Mouse (Mus musculus): ENCODE measurements around the gene Oaz1. TPM values are rescaled to one million over a fixed set of nuclear protein-coding genes. Genes with fewer than 3 reads are reported as not detected.

The Oaz1 gene
- polyA plus RNA-seq (2015; fragmentation: Nextera tagmentation; extraction: Ambion mirVana) = 1,393 and 1,601 TPM in 2 replicates

DNA sequence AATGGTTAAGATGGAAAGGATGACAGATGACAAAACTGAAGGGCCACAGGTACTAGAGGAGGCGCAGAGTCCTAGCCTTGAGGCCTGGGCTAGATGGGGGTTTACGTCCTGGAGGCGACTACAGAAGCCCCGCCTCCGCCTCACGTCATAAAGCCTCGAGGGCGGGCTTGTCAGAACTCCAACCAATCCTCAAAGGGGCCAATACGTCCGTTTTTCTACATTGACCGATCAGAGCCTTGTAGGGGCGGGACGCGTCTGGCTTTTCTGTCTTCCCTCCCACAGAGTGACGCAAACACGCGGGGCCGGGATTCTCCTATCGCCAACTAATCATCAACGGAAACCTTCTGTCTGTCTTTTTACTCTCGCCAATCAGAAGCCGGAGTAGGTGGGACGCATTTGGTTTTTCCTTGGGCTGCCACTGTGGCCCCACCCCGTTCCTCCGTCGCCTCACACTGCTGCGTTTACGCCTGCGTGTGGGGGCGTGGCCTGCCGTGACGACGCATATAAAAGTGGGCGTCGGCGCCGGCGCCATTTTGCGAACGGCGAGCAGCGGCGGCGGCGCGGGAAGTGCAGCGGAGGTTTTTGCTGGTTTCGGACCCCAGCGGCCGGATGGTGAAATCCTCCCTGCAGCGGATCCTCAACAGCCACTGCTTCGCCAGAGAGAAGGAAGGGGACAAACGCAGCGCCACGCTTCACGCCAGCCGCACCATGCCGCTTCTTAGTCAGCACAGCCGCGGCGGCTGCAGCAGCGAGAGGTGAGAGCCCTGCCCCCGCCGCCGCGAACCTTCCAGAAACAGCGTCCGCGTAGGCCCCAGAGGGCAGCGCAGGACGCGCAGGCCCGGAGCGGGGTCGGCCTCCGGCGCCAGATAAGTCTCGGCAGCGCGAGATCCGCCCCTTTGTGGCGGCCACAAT lies at the start of gene Oaz1:
Gene Oaz1, plus strand, starts transcription at position 506 of the 912 bp plus-strand sequence.
- under 1% methylated on average over 80 of the region's 82 CpGs for WGBS
- H3K9me3 ChIP-seq = no peaks in the 10 kb centered on the region
- peak within 1 kb of the TSS; percentile 87 for H3K4me2 ChIP-seq (replicated peaks)
- ATAC-seq = peak; percentile 98
- peak within 1 kb of the TSS; percentile 78 for H3K9ac ChIP-seq
- H3K36me3 ChIP-seq = peaks cover 10% of the 10 kb centered on the region
- peak within 1 kb of the TSS; percentile 81 for H3K27ac ChIP-seq
- H3K4me3 ChIP-seq (replicated peaks) = peak within 1 kb of the TSS; percentile 62
- no peaks in the 10 kb centered on the region for H3K27me3 ChIP-seq (replicated peaks)
- peaks cover 34% of the 10 kb centered on the region for H3K4me1 ChIP-seq (replicated peaks)

DNA sequence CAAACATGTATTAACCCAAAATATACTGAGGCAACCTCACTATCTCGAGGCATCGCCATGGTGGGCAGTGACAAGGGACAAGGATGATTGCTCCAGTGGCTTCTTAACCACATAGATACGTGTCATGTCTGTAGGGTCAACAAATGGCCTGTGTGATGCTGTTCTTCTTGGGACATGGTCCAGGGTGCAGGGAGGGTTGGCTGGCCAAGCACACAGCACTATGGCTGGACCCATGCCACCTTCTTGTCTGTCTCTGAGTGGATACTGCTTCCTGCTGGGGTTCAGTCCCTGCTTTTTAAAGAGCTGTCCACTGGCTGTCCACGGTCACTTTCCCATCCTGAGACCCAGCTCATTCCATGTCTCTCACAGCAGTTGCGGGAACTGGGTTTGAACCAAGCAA lies 49.3 kb upstream of the Oaz1 start:
- Histone ChIP-seq H3K4me3 (replicated peaks) (no peak overlapping the region), H3K27me3 (replicated peaks) (no peaks in the 10 kb centered on the region), H3K27ac (no peak overlapping the region), H3K4me2 (replicated peaks) (no peak overlapping the region), H3K9me3 (no peaks in the 10 kb centered on the region), H3K36me3 (peaks cover 62% of the 10 kb centered on the region), H3K4me1 (replicated peaks) (peaks cover 8% of the 10 kb centered on the region; the same call in 1 of the 2 replicates), H3K9ac (no peak overlapping the region)
- no peak for ATAC-seq
- WGBS = 95% methylated on average over 5 of the region's 5 CpGs

DNA sequence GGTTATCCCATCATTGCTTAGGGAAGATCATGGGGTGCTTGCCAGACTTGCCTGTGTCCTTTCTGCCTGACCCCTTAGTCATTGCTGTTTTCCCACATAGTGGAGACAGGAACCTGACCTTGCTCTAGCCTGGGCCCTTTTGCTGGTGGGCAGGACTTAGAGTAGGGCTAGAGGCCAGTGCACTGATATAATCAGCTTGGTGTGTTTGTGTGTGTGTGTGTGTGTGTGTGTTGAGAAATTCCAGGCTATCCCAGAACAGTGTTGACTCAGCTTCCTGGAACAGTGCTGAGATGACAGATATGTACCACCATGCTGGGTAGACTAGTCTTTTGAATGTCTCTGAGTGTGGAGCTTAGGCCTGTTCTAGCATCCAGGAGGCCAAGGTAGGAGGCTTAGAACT lies 46.9 kb upstream of the Oaz1 start:
- Histone ChIP-seq H3K27ac (no peak overlapping the region), H3K4me1 (replicated peaks) (no peaks in the 10 kb centered on the region), H3K27me3 (replicated peaks) (no peaks in the 10 kb centered on the region), H3K9ac (no peak overlapping the region), H3K4me3 (replicated peaks) (no peak overlapping the region), H3K36me3 (peaks cover 66% of the 10 kb centered on the region), H3K9me3 (no peaks in the 10 kb centered on the region), H3K4me2 (replicated peaks) (no peak overlapping the region)
- ATAC-seq = no peak

DNA sequence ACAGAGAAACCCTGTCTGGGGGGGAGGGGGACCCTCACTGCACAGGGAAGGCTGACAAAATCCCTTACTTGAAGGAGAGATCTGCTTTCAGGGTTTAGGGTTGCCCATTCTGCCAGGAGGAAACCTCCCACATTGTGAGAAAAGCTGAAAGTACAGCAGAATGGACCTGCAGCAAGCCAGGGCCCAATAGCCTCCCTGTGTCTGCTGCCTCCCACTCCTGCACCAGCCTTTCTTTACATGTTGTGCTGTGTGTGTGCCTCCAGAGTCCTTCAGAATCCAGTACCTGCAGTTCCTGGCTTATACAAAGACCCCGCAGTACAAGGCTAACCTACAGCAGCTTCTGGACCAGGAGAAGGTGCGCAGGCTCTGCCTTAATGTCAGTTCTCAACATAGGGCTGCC lies 42.2 kb upstream of the Oaz1 start:
- Histone ChIP-seq H3K4me2 (replicated peaks) (no peak overlapping the region), H3K9me3 (no peaks in the 10 kb centered on the region), H3K36me3 (peaks cover 64% of the 10 kb centered on the region), H3K27me3 (replicated peaks) (no peaks in the 10 kb centered on the region), H3K9ac (no peak overlapping the region), H3K4me1 (replicated peaks) (no peaks in the 10 kb centered on the region), H3K27ac (no peak overlapping the region), H3K4me3 (replicated peaks) (no peak overlapping the region)
- 99% methylated on average over 2 of the region's 2 CpGs for WGBS
- ATAC-seq = no peak

DNA sequence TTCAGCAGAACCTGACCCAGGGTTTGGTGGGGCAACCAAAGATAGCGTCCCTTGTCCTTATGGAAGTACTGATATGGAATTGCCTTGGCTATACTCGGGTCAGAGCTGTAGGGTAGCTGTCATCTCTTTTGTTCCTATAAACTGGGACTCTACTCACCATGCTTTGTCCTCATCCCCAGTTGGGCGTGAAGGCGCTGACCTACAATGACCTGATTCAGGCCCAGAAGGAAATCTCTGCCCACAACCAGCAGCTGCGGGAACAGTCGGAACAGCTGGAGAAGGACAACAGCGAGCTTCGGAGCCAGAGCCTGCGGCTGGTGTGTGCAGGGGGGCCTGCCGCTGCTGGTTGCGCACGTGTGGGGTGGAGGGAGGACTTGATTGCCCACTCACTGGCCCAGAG lies 41.6 kb upstream of the Oaz1 start:
- H3K4me1 ChIP-seq (replicated peaks) = no peaks in the 10 kb centered on the region
- no peak overlapping the region for H3K4me3 ChIP-seq (replicated peaks)
- ATAC-seq = no peak
- H3K9me3 ChIP-seq = no peaks in the 10 kb centered on the region
- H3K27me3 ChIP-seq (replicated peaks) = no peaks in the 10 kb centered on the region
- H3K27ac ChIP-seq = no peak overlapping the region
- 88% methylated on average over 12 of the region's 12 CpGs for WGBS
- H3K9ac ChIP-seq = no peak overlapping the region
- H3K36me3 ChIP-seq = peaks cover 62% of the 10 kb centered on the region
- no peak overlapping the region for H3K4me2 ChIP-seq (replicated peaks)

DNA sequence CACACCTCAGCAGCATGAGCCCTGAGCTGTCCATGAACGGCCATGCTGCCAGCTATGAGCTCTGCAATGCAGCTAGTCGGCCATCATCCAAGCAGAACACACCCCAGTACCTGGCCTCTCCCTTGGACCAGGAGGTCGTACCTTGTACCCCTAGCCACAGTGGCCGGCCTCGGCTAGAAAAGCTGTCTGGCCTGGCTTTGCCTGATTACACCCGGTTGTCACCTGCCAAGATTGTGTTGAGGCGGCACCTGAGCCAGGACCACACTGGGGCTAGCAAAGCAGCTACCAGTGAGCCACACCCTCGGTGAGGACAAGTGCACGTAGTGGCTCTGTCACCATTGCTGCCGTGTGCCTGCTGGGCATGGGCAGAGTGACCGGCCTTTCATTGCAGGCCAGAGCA lies 40.5 kb upstream of the Oaz1 start:
- Histone ChIP-seq H3K4me2 (replicated peaks) (no peak overlapping the region), H3K27me3 (replicated peaks) (no peaks in the 10 kb centered on the region), H3K36me3 (peaks cover 70% of the 10 kb centered on the region), H3K4me1 (replicated peaks) (no peaks in the 10 kb centered on the region), H3K4me3 (replicated peaks) (no peak overlapping the region), H3K9me3 (no peaks in the 10 kb centered on the region), H3K27ac (no peak overlapping the region), H3K9ac (no peak overlapping the region)
- ATAC-seq = no peak
- WGBS = 94% methylated on average over 11 of the region's 11 CpGs

DNA sequence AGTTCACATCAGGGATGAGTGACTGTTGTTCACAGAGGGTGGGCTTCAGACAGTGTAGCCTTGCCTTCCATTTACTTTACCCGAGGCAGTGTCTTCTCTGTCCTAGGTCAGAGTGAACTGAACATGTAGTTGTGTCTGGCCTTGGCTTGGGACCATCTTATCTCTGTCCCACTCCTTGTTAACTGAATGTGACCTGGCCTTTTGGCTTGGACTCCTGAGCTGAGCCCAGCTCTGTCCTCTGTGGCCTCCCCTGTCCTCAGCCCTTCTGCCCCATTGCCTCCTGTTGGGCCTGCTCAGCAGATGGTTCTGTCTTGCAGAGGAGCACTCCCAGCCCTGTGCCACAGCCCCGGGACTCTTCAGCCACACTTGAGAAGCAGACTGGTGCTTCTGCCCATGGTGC lies 38.9 kb upstream of the Oaz1 start:
- Histone ChIP-seq H3K4me1 (replicated peaks) (0 out of 2 replicates have a peak, but pooled peaks cover 7% of the 10 kb centered on the region), H3K36me3 (peaks cover 85% of the 10 kb centered on the region), H3K27me3 (replicated peaks) (no peaks in the 10 kb centered on the region), H3K4me3 (replicated peaks) (no peak overlapping the region), H3K27ac (no peak overlapping the region), H3K4me2 (replicated peaks) (no peak overlapping the region), H3K9me3 (no peaks in the 10 kb centered on the region), H3K9ac (no peak overlapping the region)
- 80% methylated on average over 2 of the region's 2 CpGs for WGBS
- ATAC-seq = no peak

DNA sequence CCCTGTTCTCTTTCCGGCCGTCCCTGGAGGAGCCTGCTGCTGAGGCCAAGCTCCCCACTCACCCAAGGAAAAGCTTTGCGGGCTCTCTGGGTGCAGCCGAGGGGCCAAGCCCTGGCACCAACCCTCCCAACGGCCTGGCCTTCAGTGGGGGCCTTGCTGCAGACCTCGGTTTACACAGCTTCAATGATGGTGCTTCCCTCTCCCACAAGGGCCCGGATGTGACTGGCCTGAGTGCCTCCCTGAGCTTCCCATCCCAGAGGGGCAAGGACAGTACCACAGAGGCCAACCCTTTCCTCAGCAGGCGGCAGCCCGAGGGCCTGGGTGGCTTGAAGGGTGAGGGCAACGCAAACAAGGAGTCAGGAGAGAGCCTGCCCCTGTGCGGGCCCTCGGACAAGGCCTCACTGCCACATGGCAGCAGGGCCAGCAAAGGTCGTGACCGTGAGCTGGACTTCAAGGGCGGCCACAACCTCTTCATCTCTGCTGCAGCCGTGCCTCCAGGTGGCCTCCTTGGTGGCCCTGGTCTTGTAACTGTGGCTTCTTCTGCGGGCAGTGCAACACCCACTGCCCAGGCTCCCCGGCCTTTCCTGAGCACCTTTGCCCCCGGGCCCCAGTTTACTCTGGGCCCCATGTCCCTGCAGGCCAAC lies 35.6 kb upstream of the Oaz1 start:
- Histone ChIP-seq H3K36me3 (peaks cover 77% of the 10 kb centered on the region), H3K9me3 (no peaks in the 10 kb centered on the region), H3K27ac (no peak overlapping the region), H3K4me1 (replicated peaks) (peaks cover 12% of the 10 kb centered on the region; the same call in 1 of the 2 replicates), H3K27me3 (replicated peaks) (no peaks in the 10 kb centered on the region), H3K4me3 (replicated peaks) (no peak overlapping the region), H3K4me2 (replicated peaks) (no peak overlapping the region), H3K9ac (no peak overlapping the region)
- WGBS = 87% methylated on average over 19 of the region's 19 CpGs
- ATAC-seq = no peak; the same call in 1 of the 2 replicates

DNA sequence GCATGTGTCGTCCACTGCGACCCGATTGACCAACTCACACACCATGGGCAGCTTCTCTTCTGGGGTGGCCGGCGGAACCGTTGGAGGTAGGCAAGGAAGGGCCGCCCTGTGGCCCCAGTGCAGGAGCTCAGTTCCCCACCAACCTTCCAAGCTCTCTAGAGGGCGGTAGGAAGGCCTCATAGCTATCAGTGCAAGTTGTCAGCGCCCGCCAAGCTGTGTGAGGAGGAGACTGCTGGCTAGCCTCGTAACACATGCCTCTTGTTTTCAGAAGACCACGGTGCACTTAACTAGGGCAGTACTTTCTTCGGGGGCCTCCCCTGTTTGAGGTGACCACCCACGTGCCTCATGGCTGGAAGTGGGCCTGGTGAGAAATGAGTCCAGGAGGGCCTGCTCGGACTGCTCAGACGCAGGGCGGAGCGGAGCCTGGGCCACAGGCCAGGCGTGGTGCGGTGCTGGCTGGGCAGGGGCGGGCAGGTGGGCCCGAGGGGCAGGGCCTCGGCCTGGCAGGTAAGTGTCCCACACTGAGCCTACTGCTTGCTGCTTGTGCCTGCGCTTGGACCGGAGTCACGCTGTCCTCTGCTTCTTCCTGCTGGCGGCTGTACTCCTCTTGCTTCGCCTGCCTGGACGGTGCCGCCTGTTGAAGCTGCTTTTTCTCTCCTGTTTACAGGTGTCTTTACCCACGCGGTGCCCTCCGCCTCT lies 34.8 kb upstream of the Oaz1 start:
- H3K4me3 ChIP-seq (replicated peaks) = no peak overlapping the region
- peaks cover 18% of the 10 kb centered on the region for H3K4me1 ChIP-seq (replicated peaks)
- H3K36me3 ChIP-seq = peaks cover 70% of the 10 kb centered on the region
- H3K4me2 ChIP-seq (replicated peaks) = no peak overlapping the region
- no peak overlapping the region for H3K9ac ChIP-seq
- 82% methylated on average over 33 of the region's 33 CpGs for WGBS
- no peaks in the 10 kb centered on the region for H3K9me3 ChIP-seq
- no peaks in the 10 kb centered on the region for H3K27me3 ChIP-seq (replicated peaks)
- no peak overlapping the region for H3K27ac ChIP-seq
- ATAC-seq = 0 out of 2 replicates have a peak, but pooled peaks have one; percentile 7

DNA sequence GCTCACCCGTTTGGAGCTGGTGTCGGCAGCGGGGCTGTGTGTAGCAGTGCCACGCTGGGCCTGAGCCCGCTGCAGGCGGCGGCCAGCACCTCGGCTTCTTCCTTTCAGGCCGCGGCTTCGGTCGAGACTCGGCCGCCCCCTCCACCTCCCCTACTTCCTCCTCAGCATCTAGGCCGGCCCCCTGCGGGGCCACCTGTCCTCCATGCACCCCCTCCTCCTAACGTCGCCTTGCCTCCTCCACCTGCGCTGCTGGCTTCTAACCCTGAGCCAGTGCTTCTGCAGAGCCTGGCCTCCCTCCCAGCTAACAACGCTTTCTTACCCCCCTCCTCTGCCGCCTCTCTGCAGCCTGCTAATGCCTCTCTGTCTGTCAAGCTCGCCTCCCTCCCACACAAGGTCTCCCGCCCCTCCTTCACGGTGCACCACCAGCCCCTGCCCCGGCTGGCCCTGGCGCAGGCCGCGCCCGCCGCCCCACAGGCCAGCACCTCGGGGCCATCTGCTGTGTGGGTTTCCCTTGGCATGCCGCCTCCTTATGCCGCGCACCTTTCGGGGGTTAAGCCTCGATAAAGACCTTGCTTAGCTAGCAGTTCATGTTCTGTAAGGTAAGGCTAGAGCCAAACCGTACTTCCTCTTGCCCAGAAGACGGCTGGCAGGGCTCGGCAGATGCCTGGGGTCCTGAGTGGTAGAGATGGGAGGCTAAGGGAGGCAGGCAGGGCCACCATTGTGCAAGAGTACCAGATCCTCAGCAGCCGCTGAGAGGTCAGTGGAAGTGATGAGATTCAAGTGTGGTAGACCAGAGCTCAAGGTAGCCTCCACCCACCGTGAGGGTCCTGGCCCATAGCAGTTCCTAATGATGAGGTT lies 34.1 kb upstream of the Oaz1 start:
- no peak overlapping the region for H3K9ac ChIP-seq
- H3K36me3 ChIP-seq = peaks cover 66% of the 10 kb centered on the region
- H3K27ac ChIP-seq = no peak overlapping the region
- WGBS = 62% methylated on average over 41 of the region's 41 CpGs
- H3K4me3 ChIP-seq (replicated peaks) = no peak overlapping the region
- peaks cover 25% of the 10 kb centered on the region for H3K4me1 ChIP-seq (replicated peaks)
- no peaks in the 10 kb centered on the region for H3K27me3 ChIP-seq (replicated peaks)
- no peak for ATAC-seq
- no peak overlapping the region for H3K4me2 ChIP-seq (replicated peaks)
- H3K9me3 ChIP-seq = no peaks in the 10 kb centered on the region

DNA sequence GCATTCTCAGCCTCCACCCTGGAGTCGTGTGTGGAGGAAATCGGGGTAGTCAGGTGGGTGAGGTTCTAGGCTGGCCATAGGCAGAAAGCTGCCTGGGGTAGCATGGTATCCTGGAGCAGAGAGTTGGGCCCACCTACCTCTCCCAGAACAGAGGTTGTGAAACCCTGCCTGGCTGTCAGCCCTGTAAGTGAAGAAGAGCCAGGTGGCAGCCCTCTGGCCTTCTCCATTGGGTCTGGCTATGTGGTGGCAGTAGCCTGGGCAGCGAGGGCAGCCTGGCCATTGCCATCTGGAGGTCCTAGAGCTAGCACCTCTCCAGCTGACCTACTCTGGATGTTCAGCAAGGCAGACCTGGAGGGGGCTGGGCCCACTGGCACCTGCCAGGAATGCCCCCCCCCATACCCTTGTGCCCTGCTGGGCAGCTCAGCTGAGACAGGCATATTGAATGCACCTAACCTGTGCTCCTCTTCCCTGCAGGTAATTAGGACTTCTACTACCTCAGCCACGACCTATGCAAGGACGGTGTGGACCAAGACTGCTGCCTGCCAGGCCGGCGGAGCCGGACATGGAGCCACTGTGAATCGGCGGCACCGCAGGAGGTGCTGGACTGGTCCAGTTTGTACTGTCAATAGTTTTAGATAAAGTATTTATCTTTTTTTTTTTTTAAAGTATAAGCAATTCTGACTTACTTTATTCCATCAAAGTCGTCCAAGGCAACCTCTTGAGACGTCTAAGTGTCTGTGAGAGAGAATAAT lies 33.2 kb upstream of the Oaz1 start:
- H3K9ac ChIP-seq = no peak overlapping the region
- no peaks in the 10 kb centered on the region for H3K27me3 ChIP-seq (replicated peaks)
- peaks cover 25% of the 10 kb centered on the region for H3K4me1 ChIP-seq (replicated peaks)
- H3K4me2 ChIP-seq (replicated peaks) = no peak overlapping the region
- WGBS = 89% methylated on average over 13 of the region's 13 CpGs
- H3K9me3 ChIP-seq = no peaks in the 10 kb centered on the region
- no peak overlapping the region for H3K4me3 ChIP-seq (replicated peaks)
- no peak overlapping the region for H3K27ac ChIP-seq
- no peak for ATAC-seq
- peaks cover 61% of the 10 kb centered on the region for H3K36me3 ChIP-seq
